Mouse (Mus musculus) midbrain, embryonic 12.5 days (tissue): Measurements from ENCODE around the gene Jchain. TPM values are rescaled to one million over a fixed set of nuclear protein-coding genes. Genes with fewer than 3 reads are reported as not detected.
A peak's percentile ranks its signal among the peaks of the same experiment; 100 is the strongest.
"Not testable (repeated sequence)": the region's sequence is repeated elsewhere in the genome, so short reads cannot be mapped to it uniquely, and the experiment has no call there.

Experiments
- ATAC-seq: fragments of 200-750 bp; cut with Nextera tagmentation; 2 replicates; pipeline ENCODE4 v1.8.0; 2017; ENCODE audit warnings: low read depth, moderate TSS enrichment, moderate library complexity; ENCODE audit not compliant: low FRiP score
- H3K27ac ChIP-seq: fragments of 300-500 bp; sonication (generic); replicated peaks from 2 replicates; pipeline ENCODE4 v1.5.1; 2016; ENCODE audit warnings: mild to moderate bottlenecking
- H3K27me3 ChIP-seq: fragments of 300-500 bp; sonication (generic); 2 replicates; pipeline ENCODE4 v1.6.1; 2016; ENCODE audit warnings: mild to moderate bottlenecking
- H3K36me3 ChIP-seq: fragments of 300-500 bp; sonication (generic); 2 replicates; pipeline ENCODE4 v1.6.1; 2016
- H3K4me1 ChIP-seq: fragments of 300-500 bp; sonication (generic); 2 replicates; pipeline ENCODE4 v1.6.1; 2016
- H3K4me2 ChIP-seq: fragments of 300-500 bp; sonication (generic); replicated peaks from 2 replicates; pipeline ENCODE4 v1.6.1; 2016; ENCODE audit warnings: mild to moderate bottlenecking, moderate library complexity
- H3K4me3 ChIP-seq: fragments of 300-500 bp; sonication (generic); 2 replicates; pipeline ENCODE4 v1.5.1; 2016; ENCODE audit warnings: mild to moderate bottlenecking
- H3K9ac ChIP-seq: fragments of 300-500 bp; sonication (generic); replicated peaks from 2 replicates; pipeline ENCODE4 v1.6.1; 2016; ENCODE audit warnings: mild to moderate bottlenecking, moderate library complexity
- H3K9me3 ChIP-seq: fragments of 300-500 bp; sonication (generic); 2 replicates; pipeline ENCODE4 v1.6.1; 2016; ENCODE audit warnings: mild to moderate bottlenecking
- WGBS: fragments of 180-500 bp; shearing (Covaris S2); methylation state at CpG from one replicate; pipeline ENCODE4 v1.1.7; 2016; 5-methylcytosine and 5-hydroxymethylcytosine counted together
- polyA plus RNA-seq: library from polyadenylated mRNA; unstranded; fragments of >200 nt; fragmentation: Nextera tagmentation; extraction: Ambion mirVana; gene quantifications from 2 replicates; pipeline ENCODE4 v1.2.1, GENCODE M21; 2016

Gene Jchain
- polyA plus RNA-seq, 1 experiment from 2014 or later: 0.17 TPM

- WGBS: under 1% methylated on average over 73 of the region's 76 CpGs
- Histone ChIP-seq H3K9me3 (no peaks in the 10 kb centered on the region), H3K27me3 (no peaks in the 10 kb centered on the region), H3K4me1 (peaks cover 21% of the 10 kb centered on the region), H3K36me3 (0 out of 2 replicates have a peak, but pooled peaks cover 5% of the 10 kb centered on the region), H3K4me3 (peak within 1 kb of the TSS; percentile 85), H3K27ac (peak within 1 kb of the TSS; percentile 87), H3K4me2 (peak within 1 kb of the TSS; percentile 98), H3K9ac (peak within 1 kb of the TSS; percentile 90)
- peak; percentile 96 for ATAC-seq
Measured at GRCm38 (mm10) chr5:88554086-88554886, 26.6 kb upstream of the Jchain start, which contains the start of gene Utp3. Utp3 (plus strand) TSS chr5:88554462.

- ATAC-seq: peak; percentile 72
- Histone ChIP-seq H3K4me1 (peaks cover 21% of the 10 kb centered on the region), H3K4me3 (peak overlapping the region; percentile 85), H3K4me2 (peak overlapping the region; percentile 63), H3K27ac (peak overlapping the region; percentile 87), H3K9ac (peak overlapping the region; percentile 70), H3K9me3 (no peaks in the 10 kb centered on the region), H3K36me3 (0 out of 2 replicates have a peak, but pooled peaks cover 5% of the 10 kb centered on the region), H3K27me3 (no peaks in the 10 kb centered on the region)
- WGBS: 9% methylated on average over 29 of the region's 29 CpGs
Measured at GRCm38 (mm10) chr5:88553271-88554085, 25.8 kb upstream of the Jchain start.

- no peak for ATAC-seq
- Histone ChIP-seq H3K27me3 (no peaks in the 10 kb centered on the region), H3K4me2 (no peak overlapping the region), H3K9ac (no peak overlapping the region), H3K36me3 (no peaks in the 10 kb centered on the region), H3K4me3 (no peak overlapping the region), H3K4me1 (no peaks in the 10 kb centered on the region), H3K27ac (no peak overlapping the region), H3K9me3 (no peaks in the 10 kb centered on the region)
- 82% methylated on average over 7 of the region's 7 CpGs for WGBS
Measured at GRCm38 (mm10) chr5:88545536-88545935, 17.8 kb upstream of the Jchain start.

- H3K27ac ChIP-seq, H3K4me2 ChIP-seq, H3K27me3 ChIP-seq, H3K9me3 ChIP-seq, H3K4me3 ChIP-seq, H3K36me3 ChIP-seq, H3K4me1 ChIP-seq, H3K9ac ChIP-seq, ATAC-seq: not testable (repeated sequence)
- WGBS: 93% methylated on average over 1 of the region's 1 CpGs
Measured at GRCm38 (mm10) chr5:88544411-88544810, 16.7 kb upstream of the Jchain start.

GRCm38 (mm10) chr5:88542651-88543282 lies 15.1 kb upstream of the Jchain start:
- no peaks in the 10 kb centered on the region for H3K27me3 ChIP-seq
- no peaks in the 10 kb centered on the region for H3K4me1 ChIP-seq
- no peaks in the 10 kb centered on the region for H3K9me3 ChIP-seq
- no peak overlapping the region for H3K27ac ChIP-seq
- 69% methylated on average over 5 of the region's 5 CpGs for WGBS
- H3K4me2 ChIP-seq: no peak overlapping the region
- H3K4me3 ChIP-seq: no peak overlapping the region
- peak; percentile 76 for ATAC-seq
- no peak overlapping the region for H3K9ac ChIP-seq
- no peaks in the 10 kb centered on the region for H3K36me3 ChIP-seq

GRCm38 (mm10) chr5:88540845-88541244 lies 13.2 kb upstream of the Jchain start:
- Histone ChIP-seq H3K4me1 (no peaks in the 10 kb centered on the region), H3K9ac (no peak overlapping the region), H3K27ac (no peak overlapping the region), H3K36me3 (no peaks in the 10 kb centered on the region), H3K9me3 (no peaks in the 10 kb centered on the region), H3K4me3 (no peak overlapping the region), H3K4me2 (no peak overlapping the region), H3K27me3 (no peaks in the 10 kb centered on the region)
- ATAC-seq: no peak

- no peak overlapping the region for H3K9ac ChIP-seq
- H3K4me1 ChIP-seq: no peaks in the 10 kb centered on the region
- no peaks in the 10 kb centered on the region for H3K27me3 ChIP-seq
- no peak for ATAC-seq
- no peak overlapping the region for H3K4me2 ChIP-seq
- 70% methylated on average over 3 of the region's 3 CpGs for WGBS
- no peak overlapping the region for H3K4me3 ChIP-seq
- no peaks in the 10 kb centered on the region for H3K36me3 ChIP-seq
- H3K27ac ChIP-seq: no peak overlapping the region
- H3K9me3 ChIP-seq: no peaks in the 10 kb centered on the region
Measured at GRCm38 (mm10) chr5:88534697-88535096, 7.0 kb upstream of the Jchain start.

- Histone ChIP-seq H3K36me3 (no peaks in the 10 kb centered on the region), H3K4me2 (no peak overlapping the region), H3K4me1 (no peaks in the 10 kb centered on the region), H3K4me3 (no peak overlapping the region), H3K27ac (no peak overlapping the region), H3K9me3 (no peaks in the 10 kb centered on the region), H3K27me3 (no peaks in the 10 kb centered on the region), H3K9ac (no peak overlapping the region)
- 73% methylated on average over 1 of the region's 1 CpGs for WGBS
- ATAC-seq: no peak
Measured at GRCm38 (mm10) chr5:88530908-88531307, 3.2 kb upstream of the Jchain start.

- no peaks in the 10 kb centered on the region for H3K27me3 ChIP-seq
- no peak overlapping the region for H3K4me2 ChIP-seq
- no peaks in the 10 kb centered on the region for H3K36me3 ChIP-seq
- H3K4me3 ChIP-seq: no peak overlapping the region
- WGBS: 11% methylated on average over 2 of the region's 2 CpGs
- no peaks in the 10 kb centered on the region for H3K4me1 ChIP-seq
- no peak for ATAC-seq
- no peak overlapping the region for H3K9ac ChIP-seq
- no peaks in the 10 kb centered on the region for H3K9me3 ChIP-seq
- no peak overlapping the region for H3K27ac ChIP-seq
Measured at GRCm38 (mm10) chr5:88519232-88519631, 8.5 kb downstream of the Jchain start.

GRCm38 (mm10) chr5:88508990-88509389 lies 18.7 kb downstream of the Jchain start:
- no peak for ATAC-seq
- no peaks in the 10 kb centered on the region for H3K4me1 ChIP-seq
- H3K9me3 ChIP-seq: no peaks in the 10 kb centered on the region
- H3K36me3 ChIP-seq: no peaks in the 10 kb centered on the region
- no peaks in the 10 kb centered on the region for H3K27me3 ChIP-seq
- no peak overlapping the region for H3K4me2 ChIP-seq
- no peak overlapping the region for H3K27ac ChIP-seq
- WGBS: 80% methylated on average over 1 of the region's 1 CpGs
- no peak overlapping the region for H3K9ac ChIP-seq
- H3K4me3 ChIP-seq: no peak overlapping the region

GRCm38 (mm10) chr5:88508555-88508954 lies 19.1 kb downstream of the Jchain start:
- no peaks in the 10 kb centered on the region for H3K4me1 ChIP-seq
- ATAC-seq: no peak
- 70% methylated on average over 1 of the region's 1 CpGs for WGBS
- H3K9ac ChIP-seq: no peak overlapping the region
- no peaks in the 10 kb centered on the region for H3K9me3 ChIP-seq
- no peak overlapping the region for H3K27ac ChIP-seq
- H3K36me3 ChIP-seq: no peaks in the 10 kb centered on the region
- H3K4me2 ChIP-seq: no peak overlapping the region
- H3K4me3 ChIP-seq: no peak overlapping the region
- no peaks in the 10 kb centered on the region for H3K27me3 ChIP-seq

- H3K4me1 ChIP-seq: no peaks in the 10 kb centered on the region
- WGBS: 93% methylated on average over 3 of the region's 3 CpGs
- no peak for ATAC-seq
Measured at GRCm38 (mm10) chr5:88499781-88500180, 27.9 kb downstream of the Jchain start.

More at GRCm38 (mm10) chr5:88499781-88500180, 27.9 kb downstream of the Jchain start:
- no peak overlapping the region for H3K9ac ChIP-seq
- H3K4me3 ChIP-seq: no peak overlapping the region
- H3K27ac ChIP-seq: no peak overlapping the region
- H3K9me3 ChIP-seq: no peaks in the 10 kb centered on the region
- no peak overlapping the region for H3K4me2 ChIP-seq
- no peaks in the 10 kb centered on the region for H3K27me3 ChIP-seq
- no peaks in the 10 kb centered on the region for H3K36me3 ChIP-seq
